Mouse (Mus musculus): ENCODE data around the gene Xbp1.

Xbp1 gene

GRCm38 (mm10) chr11:5571856-5572255, 51.4 kb downstream of the Xbp1 start:
- DNase-seq (ENCODE audit: low spot score), result no peak

DNA sequence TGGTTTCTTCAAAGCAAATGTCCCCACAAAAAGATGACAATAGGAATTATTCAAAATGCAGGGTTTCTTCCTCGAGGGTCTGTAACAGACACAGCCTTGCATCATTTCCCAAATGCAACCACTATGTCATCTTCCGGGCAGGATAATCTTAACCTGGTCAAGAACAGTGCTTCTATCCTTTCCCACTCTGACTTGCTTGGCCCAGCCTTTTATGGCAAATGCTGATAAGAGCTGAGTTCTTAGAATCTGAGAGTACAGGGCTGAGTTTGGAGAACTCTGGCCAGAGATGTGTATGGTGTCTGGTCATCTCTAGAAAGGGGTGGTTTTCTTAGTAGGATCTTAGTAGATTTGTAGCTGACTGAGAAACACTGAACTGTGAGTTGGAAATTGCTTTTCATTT, 53.4 kb downstream of the Xbp1 start:
- DNase-seq (ENCODE audit: low spot score), result no peak

DNA sequence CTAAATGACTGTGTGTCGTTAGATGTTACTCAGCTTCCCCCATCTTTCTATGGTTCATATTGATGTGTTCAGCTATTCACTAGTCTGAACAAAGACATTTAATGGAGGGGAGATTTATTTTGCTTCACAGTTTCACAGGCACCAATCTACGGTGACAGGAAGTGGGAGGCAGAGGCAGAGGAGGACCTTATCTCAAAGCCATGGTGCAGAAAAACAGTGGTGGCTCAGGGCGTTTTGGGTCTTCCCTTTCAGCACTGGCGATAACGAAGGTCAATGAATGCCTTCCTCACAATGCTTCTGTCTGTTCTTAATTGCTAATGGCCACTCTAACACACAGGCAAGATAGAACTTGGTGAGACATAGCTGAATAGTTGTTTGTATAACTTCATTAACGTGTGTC, 54.6 kb downstream of the Xbp1 start:
- DNase-seq (ENCODE audit: low spot score), result no peak
